Mouse (Mus musculus) embryonic facial prominence, embryonic 15.5 days (tissue): ENCODE measurements around the gene Gm29797. TPM values are rescaled to one million over a fixed set of nuclear protein-coding genes. Genes with fewer than 3 reads are reported as not detected.

Source experiments
- ATAC-seq: fragments of 200-750 bp; cut with Nextera tagmentation; 2 replicates; pipeline ENCODE4 v1.8.0; 2017; ENCODE audit warnings: low read depth, moderate TSS enrichment; ENCODE audit not compliant: insufficient number of reproducible peaks, low FRiP score, low TSS enrichment
- H3K27ac ChIP-seq: fragments of 300-500 bp; sonication (generic); replicated peaks from 2 replicates; pipeline ENCODE4 v1.5.1; 2015; ENCODE audit warnings: mild to moderate bottlenecking, inconsistent platforms
- H3K27me3 ChIP-seq: fragments of 300-500 bp; sonication (generic); 2 replicates; pipeline ENCODE4 v1.6.1; 2015; ENCODE audit warnings: inconsistent platforms
- H3K36me3 ChIP-seq: fragments of 300-500 bp; sonication (generic); 2 replicates; pipeline ENCODE4 v1.6.1; 2015; ENCODE audit warnings: mild to moderate bottlenecking, inconsistent platforms
- H3K4me1 ChIP-seq: fragments of 300-500 bp; sonication (generic); 2 replicates; pipeline ENCODE4 v1.6.1; 2015; ENCODE audit warnings: inconsistent platforms
- H3K4me2 ChIP-seq: fragments of 300-500 bp; sonication (generic); replicated peaks from 2 replicates; pipeline ENCODE4 v1.6.1; 2015; ENCODE audit warnings: mild to moderate bottlenecking, inconsistent platforms
- H3K4me3 ChIP-seq: fragments of 300-500 bp; sonication (generic); replicated peaks from 2 replicates; pipeline ENCODE4 v1.5.1; 2015; ENCODE audit warnings: mild to moderate bottlenecking, inconsistent platforms
- H3K9ac ChIP-seq: fragments of 300-500 bp; sonication (generic); 2 replicates; pipeline ENCODE4 v1.6.1; 2015; ENCODE audit warnings: inconsistent platforms
- H3K9me3 ChIP-seq: fragments of 300-500 bp; sonication (generic); replicated peaks from 2 replicates; pipeline ENCODE4 v1.6.1; 2016; ENCODE audit warnings: inconsistent platforms
- WGBS: fragments of 180-500 bp; shearing (Covaris S2); methylation state at CpG from one replicate; pipeline ENCODE4 v1.1.7; 2015; 5-methylcytosine and 5-hydroxymethylcytosine counted together
- polyA plus RNA-seq: library from polyadenylated mRNA; unstranded; fragments of >200 nt; fragmentation: Nextera tagmentation; extraction: Ambion mirVana; gene quantifications from 2 replicates; pipeline ENCODE4 v1.2.1, GENCODE M21; 2015

The Gm29797 gene
- polyA plus RNA-seq, 1 experiment from 2014 or later: 0.31 TPM

- H3K4me1 ChIP-seq: peaks cover 11% of the 10 kb centered on the region
- 81% methylated on average over 1 of the region's 1 CpGs for WGBS
- no peak overlapping the region for H3K27ac ChIP-seq
- H3K4me2 ChIP-seq: no peak overlapping the region
- H3K9ac ChIP-seq: no peak overlapping the region
- H3K9me3 ChIP-seq: no peaks in the 10 kb centered on the region
- no peak for ATAC-seq
- H3K4me3 ChIP-seq: no peak overlapping the region
- no peaks in the 10 kb centered on the region for H3K27me3 ChIP-seq
- H3K36me3 ChIP-seq: peaks cover 38% of the 10 kb centered on the region
Measured at GRCm38 (mm10) chr2:181684713-181685112, 27.9 kb downstream of the Gm29797 start.

- H3K4me1 ChIP-seq: peaks cover 12% of the 10 kb centered on the region
- no peak overlapping the region for H3K4me2 ChIP-seq
- H3K36me3 ChIP-seq: peaks cover 41% of the 10 kb centered on the region
- H3K27me3 ChIP-seq: no peaks in the 10 kb centered on the region
- WGBS: 94% methylated on average over 4 of the region's 4 CpGs
- no peak for ATAC-seq
- H3K9me3 ChIP-seq: no peaks in the 10 kb centered on the region
- no peak overlapping the region for H3K27ac ChIP-seq
- H3K4me3 ChIP-seq: no peak overlapping the region
- H3K9ac ChIP-seq: no peak overlapping the region
Measured at GRCm38 (mm10) chr2:181685686-181686085, 28.9 kb downstream of the Gm29797 start.

GRCm38 (mm10) chr2:181687586-181687985 is 30.8 kb downstream of the Gm29797 start:
- Histone ChIP-seq H3K9ac (no peak overlapping the region), H3K36me3 (peaks cover 41% of the 10 kb centered on the region)

GRCm38 (mm10) chr2:181689466-181690160 is 32.8 kb downstream of the Gm29797 start:
- H3K4me2 ChIP-seq: no peak overlapping the region
- H3K27me3 ChIP-seq: no peaks in the 10 kb centered on the region
- H3K4me1 ChIP-seq: peaks cover 27% of the 10 kb centered on the region
- no peaks in the 10 kb centered on the region for H3K9me3 ChIP-seq
- no peak overlapping the region for H3K27ac ChIP-seq
- 86% methylated on average over 10 of the region's 10 CpGs for WGBS
- no peak overlapping the region for H3K9ac ChIP-seq
- ATAC-seq: no peak
- no peak overlapping the region for H3K4me3 ChIP-seq
- H3K36me3 ChIP-seq: peaks cover 41% of the 10 kb centered on the region

More at GRCm38 (mm10) chr2:181687586-181687985, 30.8 kb downstream of the Gm29797 start:
- Histone ChIP-seq H3K9me3 (no peaks in the 10 kb centered on the region), H3K27ac (no peak overlapping the region), H3K4me1 (peaks cover 19% of the 10 kb centered on the region), H3K27me3 (no peaks in the 10 kb centered on the region), H3K4me3 (no peak overlapping the region), H3K4me2 (no peak overlapping the region)
- no peak for ATAC-seq
- 92% methylated on average over 8 of the region's 8 CpGs for WGBS

GRCm38 (mm10) chr2:181691083-181691482 is 34.2 kb downstream of the Gm29797 start:
- Histone ChIP-seq H3K36me3 (peaks cover 38% of the 10 kb centered on the region), H3K4me1 (peaks cover 27% of the 10 kb centered on the region), H3K9ac (no peak overlapping the region), H3K27me3 (no peaks in the 10 kb centered on the region), H3K27ac (no peak overlapping the region), H3K4me2 (no peak overlapping the region), H3K9me3 (no peaks in the 10 kb centered on the region), H3K4me3 (no peak overlapping the region)
- WGBS: 79% methylated on average over 6 of the region's 6 CpGs
- no peak for ATAC-seq

GRCm38 (mm10) chr2:181691571-181691970 is 34.7 kb downstream of the Gm29797 start:
- H3K36me3 ChIP-seq: peaks cover 33% of the 10 kb centered on the region
- H3K4me1 ChIP-seq: peaks cover 27% of the 10 kb centered on the region
- 83% methylated on average over 4 of the region's 4 CpGs for WGBS
- no peak overlapping the region for H3K27ac ChIP-seq
- no peak overlapping the region for H3K4me2 ChIP-seq
- no peak for ATAC-seq
- H3K9me3 ChIP-seq: no peaks in the 10 kb centered on the region
- no peak overlapping the region for H3K9ac ChIP-seq
- H3K27me3 ChIP-seq: no peaks in the 10 kb centered on the region
- H3K4me3 ChIP-seq: no peak overlapping the region

GRCm38 (mm10) chr2:181692304-181692703 is 35.5 kb downstream of the Gm29797 start:
- H3K9me3 ChIP-seq: no peaks in the 10 kb centered on the region
- H3K27me3 ChIP-seq: no peaks in the 10 kb centered on the region
- 82% methylated on average over 3 of the region's 3 CpGs for WGBS
- peaks cover 27% of the 10 kb centered on the region for H3K36me3 ChIP-seq
- H3K4me3 ChIP-seq: peak overlapping the region; percentile 75; the same call in 1 of the 2 replicates
- ATAC-seq: no peak
- peaks cover 27% of the 10 kb centered on the region for H3K4me1 ChIP-seq
- H3K9ac ChIP-seq: no peak overlapping the region
- H3K4me2 ChIP-seq: peak overlapping the region; percentile 92; the same call in 1 of the 2 replicates
- no peak overlapping the region for H3K27ac ChIP-seq

- ATAC-seq: peak; percentile 85
Measured at GRCm38 (mm10) chr2:181693339-181694280, 36.8 kb downstream of the Gm29797 start, which contains the start of gene Rgs19. TSS of gene Rgs19 (minus strand) at chr2:181693977.

GRCm38 (mm10) chr2:181694581-181694980 is 37.7 kb downstream of the Gm29797 start:
- Histone ChIP-seq H3K27ac (no peak overlapping the region), H3K36me3 (0 out of 2 replicates have a peak, but pooled peaks cover 4% of the 10 kb centered on the region), H3K9me3 (no peaks in the 10 kb centered on the region), H3K4me1 (peaks cover 27% of the 10 kb centered on the region), H3K9ac (no peak overlapping the region), H3K4me3 (peak overlapping the region; percentile 75; the same call in 1 of the 2 replicates), H3K4me2 (peak overlapping the region; percentile 92), H3K27me3 (no peaks in the 10 kb centered on the region)
- no peak for ATAC-seq
- 87% methylated on average over 3 of the region's 3 CpGs for WGBS

More at GRCm38 (mm10) chr2:181693339-181694280, 36.8 kb downstream of the Gm29797 start, which contains the start of gene Rgs19:
- peak within 1 kb of the TSS; percentile 92 for H3K4me2 ChIP-seq
- peaks cover 14% of the 10 kb centered on the region for H3K36me3 ChIP-seq
- no peaks in the 10 kb centered on the region for H3K9me3 ChIP-seq
- WGBS: under 1% methylated on average over 75 of the region's 75 CpGs
- H3K4me1 ChIP-seq: peaks cover 27% of the 10 kb centered on the region
- H3K27me3 ChIP-seq: no peaks in the 10 kb centered on the region
- peak within 1 kb of the TSS; percentile 73 for H3K9ac ChIP-seq
- H3K27ac ChIP-seq: peak within 1 kb of the TSS; percentile 58
- H3K4me3 ChIP-seq: peak within 1 kb of the TSS; percentile 75

- Histone ChIP-seq H3K9me3 (no peaks in the 10 kb centered on the region), H3K4me1 (peaks cover 23% of the 10 kb centered on the region), H3K4me3 (no peak overlapping the region), H3K4me2 (no peak overlapping the region), H3K27me3 (no peaks in the 10 kb centered on the region), H3K9ac (no peak overlapping the region), H3K36me3 (no peaks in the 10 kb centered on the region), H3K27ac (no peak overlapping the region)
- WGBS: 81% methylated on average over 1 of the region's 1 CpGs
- ATAC-seq: no peak
Measured at GRCm38 (mm10) chr2:181695776-181696175, 38.9 kb downstream of the Gm29797 start.

- no peaks in the 10 kb centered on the region for H3K27me3 ChIP-seq
- H3K27ac ChIP-seq: no peak overlapping the region
- H3K9me3 ChIP-seq: no peaks in the 10 kb centered on the region
- 67% methylated on average over 33 of the region's 33 CpGs for WGBS
- ATAC-seq: no peak
- no peaks in the 10 kb centered on the region for H3K36me3 ChIP-seq
- H3K4me3 ChIP-seq: no peak overlapping the region
- H3K4me2 ChIP-seq: no peak overlapping the region
- peaks cover 14% of the 10 kb centered on the region for H3K4me1 ChIP-seq
- no peak overlapping the region for H3K9ac ChIP-seq
Measured at GRCm38 (mm10) chr2:181696801-181697420, 40.1 kb downstream of the Gm29797 start.
